Mouse (Mus musculus): ENCODE results near the gene Togaram1. TPM values are rescaled to one million over a fixed set of nuclear protein-coding genes. Genes with fewer than 3 reads are reported as not detected.

Togaram1 gene
- 25.8 and 28.2 TPM in 2 replicates for polyA plus RNA-seq (2016; fragmentation: Nextera tagmentation; extraction: Ambion mirVana)

DNA sequence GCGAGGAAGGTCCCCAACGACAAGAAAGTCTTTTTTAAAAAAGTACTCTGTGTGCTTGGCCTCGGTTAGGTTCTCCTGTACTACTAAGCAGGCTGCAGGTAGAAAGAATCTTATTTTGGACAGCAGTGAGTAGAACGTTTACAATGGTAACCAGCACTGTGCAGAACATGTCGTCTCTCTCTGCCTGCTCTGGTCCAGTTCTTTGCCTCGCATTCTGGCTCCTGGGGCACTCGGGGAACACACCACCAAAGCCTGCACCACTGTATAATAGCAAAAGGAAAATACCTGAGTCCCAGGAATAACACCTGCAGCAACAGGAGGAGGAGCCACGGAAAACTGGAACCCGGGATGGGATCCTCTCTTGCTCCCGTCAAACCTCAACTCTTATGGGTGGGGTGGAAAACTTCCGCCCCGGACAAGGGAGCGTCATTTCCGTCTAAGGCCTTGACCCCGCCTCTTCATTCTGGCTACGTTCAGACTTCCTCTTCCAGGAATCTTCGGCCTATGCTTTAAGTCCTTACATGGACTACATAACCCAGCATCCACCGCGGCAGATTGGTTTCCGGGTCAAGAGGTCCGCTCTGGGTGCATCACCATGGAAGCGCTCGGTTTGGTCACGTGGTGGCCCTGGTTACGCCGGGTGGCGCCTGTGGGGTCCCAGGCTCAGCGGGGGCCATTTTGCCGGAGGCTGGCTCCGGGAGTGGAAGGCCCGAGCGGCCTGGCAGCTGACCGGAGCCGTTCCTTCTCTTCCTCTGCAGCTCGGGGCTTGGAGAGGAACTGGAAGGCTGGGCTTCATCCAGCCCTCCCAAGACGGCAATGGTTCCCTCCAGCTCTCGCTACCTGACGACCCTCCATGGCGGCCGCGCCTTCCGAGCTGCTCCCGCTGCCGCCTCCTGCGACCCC lies at the start of gene Togaram1, which contains the start of gene Klhl28:
Gene Togaram1, plus strand, starts transcription at position 681 of the 903 bp plus-strand sequence.
Gene Klhl28, minus strand, starts transcription at position 411 of the 903 bp plus-strand sequence.
- Histone ChIP-seq H3K9me3 (replicated peaks) (no peaks in the 10 kb centered on the region), H3K27me3 (ENCODE audit: low read depth, poor library complexity, severe bottlenecking) (no peaks in the 10 kb centered on the region), H3K27ac (replicated peaks) (peak within 1 kb of the TSS; percentile 92), H3K4me1 (peaks cover 42% of the 10 kb centered on the region), H3K4me3 (peak within 1 kb of the TSS; percentile 91), H3K36me3 (0 out of 2 replicates have a peak, but pooled peaks cover 2% of the 10 kb centered on the region)
- peak; percentile 99 for DNase-seq (ENCODE audit: low spot score)
- 0% methylated on average over 45 of the region's 45 CpGs for WGBS

DNA sequence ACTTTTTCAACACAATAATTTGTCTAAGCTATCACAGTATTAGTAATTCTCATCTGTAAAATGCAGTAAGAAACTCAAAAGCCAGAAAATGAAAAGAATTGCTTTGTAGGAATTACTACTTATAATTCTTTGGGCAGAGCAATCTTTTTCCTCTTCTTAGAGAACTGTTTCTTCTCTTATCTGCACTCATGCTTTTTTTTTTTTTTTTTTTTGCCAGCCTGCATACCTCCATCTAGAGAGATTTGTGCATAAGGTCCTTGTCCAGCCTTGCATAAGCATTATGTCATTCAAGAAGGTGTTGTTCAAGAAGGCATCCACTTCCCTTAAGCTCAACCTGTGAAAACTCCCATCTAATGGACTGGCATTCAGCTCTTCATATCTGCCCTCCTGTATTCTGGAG lies 48.9 kb upstream of the Togaram1 start:
- Histone ChIP-seq H3K27ac (replicated peaks) (no peak overlapping the region), H3K27me3 (ENCODE audit: low read depth, poor library complexity, severe bottlenecking) (peaks cover 9% of the 10 kb centered on the region), H3K9me3 (replicated peaks) (no peaks in the 10 kb centered on the region), H3K4me1 (0 out of 2 replicates have a peak, but pooled peaks cover 4% of the 10 kb centered on the region), H3K36me3 (no peaks in the 10 kb centered on the region), H3K4me3 (no peak overlapping the region)
- DNase-seq (ENCODE audit: low spot score) = no peak

DNA sequence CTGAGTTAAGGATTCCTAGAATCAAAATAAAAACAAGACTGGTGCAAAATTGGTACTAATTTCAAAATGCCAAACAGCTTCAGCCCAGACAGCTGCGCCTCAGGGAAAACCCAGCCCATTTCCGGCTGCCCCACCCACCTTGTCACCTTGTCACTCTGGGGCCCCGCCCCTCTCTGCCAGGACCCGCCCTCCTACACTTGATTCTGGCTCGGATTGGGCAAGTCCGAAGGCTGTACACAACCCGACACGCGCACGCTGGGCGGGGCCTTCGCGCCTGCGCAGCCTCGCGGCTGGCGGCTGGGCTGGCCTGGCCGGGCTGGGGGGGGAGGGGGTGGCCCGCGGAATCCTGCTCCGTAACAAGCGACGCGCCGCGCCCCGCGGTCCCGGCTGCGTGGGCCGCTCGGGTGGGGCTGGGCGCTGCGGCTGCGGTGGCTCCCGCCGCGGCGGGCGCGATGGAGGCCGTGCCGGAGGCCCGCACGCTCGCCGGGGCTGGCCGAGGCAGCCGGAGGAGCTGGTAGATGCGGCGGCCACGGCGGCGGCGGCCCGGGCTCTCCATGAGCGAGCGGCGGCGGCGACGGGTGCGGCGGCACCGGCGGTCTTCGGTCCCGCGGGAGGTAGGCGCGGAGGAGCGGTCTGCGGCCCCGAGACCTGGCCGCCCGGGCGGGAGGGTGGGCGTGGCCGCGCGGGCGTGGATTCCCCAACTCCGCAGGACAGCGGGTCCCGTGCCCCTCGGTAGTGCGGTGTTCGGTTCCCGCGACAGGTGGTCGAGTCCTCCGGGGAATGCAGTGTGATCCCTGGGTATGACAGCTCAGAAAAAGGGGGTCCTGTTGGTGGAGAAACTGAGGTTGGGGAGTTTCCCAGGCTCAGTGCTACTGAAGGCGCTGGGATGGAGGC lies 47.8 kb upstream of the Togaram1 start, which contains the start of gene Gm527:
Gene Gm527, plus strand, starts transcription at position 329 of the 894 bp plus-strand sequence.
- WGBS = under 1% methylated on average over 80 of the region's 93 CpGs
- H3K27ac ChIP-seq (replicated peaks) = peak within 1 kb of the TSS; percentile 89

DNA sequence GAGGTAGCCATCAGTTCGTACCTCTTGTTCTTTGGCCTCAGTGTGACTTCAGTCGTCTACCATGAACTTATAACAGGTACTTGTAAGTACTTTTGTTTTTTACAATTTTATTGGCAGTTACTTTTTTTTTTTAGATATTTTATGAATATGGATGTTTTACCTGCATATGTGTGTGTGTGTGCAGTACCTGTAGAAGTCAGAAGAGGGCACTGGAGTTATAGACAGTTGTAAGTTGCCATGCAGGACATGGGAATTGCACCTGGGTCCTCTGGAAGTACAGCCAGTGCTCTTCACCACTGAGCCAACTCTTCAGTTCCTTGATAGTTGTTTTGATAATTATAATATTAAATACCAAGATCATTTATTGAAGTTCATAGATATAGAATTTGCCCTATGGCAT lies 28.1 kb upstream of the Togaram1 start:
- H3K9me3 ChIP-seq (replicated peaks) = no peaks in the 10 kb centered on the region
- 84% methylated on average over 2 of the region's 2 CpGs for WGBS
- no peak overlapping the region for H3K4me3 ChIP-seq
- H3K4me1 ChIP-seq = no peaks in the 10 kb centered on the region
- H3K36me3 ChIP-seq = peaks cover 11% of the 10 kb centered on the region; the same call in 1 of the 2 replicates
- no peak for DNase-seq (ENCODE audit: low spot score)
- H3K27ac ChIP-seq (replicated peaks) = no peak overlapping the region
- no peaks in the 10 kb centered on the region for H3K27me3 ChIP-seq (ENCODE audit: low read depth, poor library complexity, severe bottlenecking)

More for the DNA sequence above, 47.8 kb upstream of the Togaram1 start, which contains the start of gene Gm527:
- Histone ChIP-seq H3K4me3 (peak within 1 kb of the TSS; percentile 85), H3K9me3 (replicated peaks) (no peaks in the 10 kb centered on the region), H3K27me3 (ENCODE audit: low read depth, poor library complexity, severe bottlenecking) (peaks cover 9% of the 10 kb centered on the region), H3K36me3 (0 out of 2 replicates have a peak, but pooled peaks cover 4% of the 10 kb centered on the region), H3K4me1 (0 out of 2 replicates have a peak, but pooled peaks cover 4% of the 10 kb centered on the region)
- peak; percentile 96 for DNase-seq (ENCODE audit: low spot score)

DNA sequence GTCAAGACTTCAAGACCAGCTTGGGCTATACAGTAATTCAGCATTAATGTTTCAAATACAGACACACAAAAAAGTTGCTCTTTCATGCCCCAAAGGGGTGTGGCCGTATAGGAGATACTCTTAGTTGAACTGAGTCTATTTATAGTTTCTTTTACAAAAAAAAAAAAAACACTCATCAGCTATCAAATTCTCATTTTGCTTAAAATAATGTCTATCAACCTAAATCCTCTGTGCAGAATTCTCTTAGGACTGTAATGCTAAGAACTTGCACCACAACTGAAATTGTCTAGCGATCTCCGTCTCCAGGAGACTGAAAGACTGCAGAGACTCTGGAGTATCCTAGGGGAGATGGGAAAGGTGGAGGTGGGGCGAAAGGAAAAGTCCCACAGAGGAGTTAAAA lies 1.0 kb upstream of the Togaram1 start:
- H3K36me3 ChIP-seq = no peaks in the 10 kb centered on the region
- H3K27me3 ChIP-seq (ENCODE audit: low read depth, poor library complexity, severe bottlenecking) = no peaks in the 10 kb centered on the region
- no peak for DNase-seq (ENCODE audit: low spot score)

DNA sequence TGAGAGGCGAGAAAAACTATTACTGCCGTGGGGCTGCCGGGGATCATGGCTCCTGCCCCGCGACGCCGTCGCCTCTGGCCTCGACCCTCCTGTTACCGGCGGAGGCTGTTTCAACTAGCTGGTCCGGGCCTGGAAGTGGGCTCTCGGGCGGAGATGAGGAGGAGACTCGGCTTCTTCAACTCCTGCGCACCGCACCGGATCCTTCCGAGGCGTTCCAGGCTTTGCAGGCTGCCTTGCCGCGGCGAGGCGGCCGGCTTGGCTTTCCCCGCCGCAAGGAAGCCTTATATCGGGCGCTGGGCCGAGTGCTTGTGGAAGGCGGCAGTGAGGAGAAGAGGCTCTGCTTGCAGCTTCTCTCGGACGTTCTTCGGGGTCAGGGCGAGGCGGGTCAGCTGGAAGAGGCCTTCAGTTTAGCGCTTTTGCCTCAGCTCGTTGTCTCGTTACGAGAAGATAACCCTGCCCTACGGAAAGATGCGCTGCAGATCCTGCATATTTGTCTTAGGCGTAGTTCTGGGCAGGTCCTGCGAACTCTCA lies 562 bp downstream of the Togaram1 start:
- peak; percentile 66 for DNase-seq (ENCODE audit: low spot score)
- Histone ChIP-seq H3K4me3 (peak overlapping the region; percentile 91), H3K9me3 (replicated peaks) (no peaks in the 10 kb centered on the region), H3K4me1 (peaks cover 50% of the 10 kb centered on the region), H3K27me3 (ENCODE audit: low read depth, poor library complexity, severe bottlenecking) (no peaks in the 10 kb centered on the region), H3K36me3 (0 out of 2 replicates have a peak, but pooled peaks cover 10% of the 10 kb centered on the region), H3K27ac (replicated peaks) (peak overlapping the region; percentile 92)
- under 1% methylated on average over 44 of the region's 44 CpGs for WGBS

More for the DNA sequence above, 1.0 kb upstream of the Togaram1 start:
- peak overlapping the region; percentile 91 for H3K4me3 ChIP-seq
- peaks cover 34% of the 10 kb centered on the region for H3K4me1 ChIP-seq
- H3K9me3 ChIP-seq (replicated peaks) = no peaks in the 10 kb centered on the region
- WGBS = 27% methylated on average over 4 of the region's 4 CpGs
- H3K27ac ChIP-seq (replicated peaks) = 0 out of 2 replicates have a peak overlapping the region, but pooled peaks have one; percentile 73

DNA sequence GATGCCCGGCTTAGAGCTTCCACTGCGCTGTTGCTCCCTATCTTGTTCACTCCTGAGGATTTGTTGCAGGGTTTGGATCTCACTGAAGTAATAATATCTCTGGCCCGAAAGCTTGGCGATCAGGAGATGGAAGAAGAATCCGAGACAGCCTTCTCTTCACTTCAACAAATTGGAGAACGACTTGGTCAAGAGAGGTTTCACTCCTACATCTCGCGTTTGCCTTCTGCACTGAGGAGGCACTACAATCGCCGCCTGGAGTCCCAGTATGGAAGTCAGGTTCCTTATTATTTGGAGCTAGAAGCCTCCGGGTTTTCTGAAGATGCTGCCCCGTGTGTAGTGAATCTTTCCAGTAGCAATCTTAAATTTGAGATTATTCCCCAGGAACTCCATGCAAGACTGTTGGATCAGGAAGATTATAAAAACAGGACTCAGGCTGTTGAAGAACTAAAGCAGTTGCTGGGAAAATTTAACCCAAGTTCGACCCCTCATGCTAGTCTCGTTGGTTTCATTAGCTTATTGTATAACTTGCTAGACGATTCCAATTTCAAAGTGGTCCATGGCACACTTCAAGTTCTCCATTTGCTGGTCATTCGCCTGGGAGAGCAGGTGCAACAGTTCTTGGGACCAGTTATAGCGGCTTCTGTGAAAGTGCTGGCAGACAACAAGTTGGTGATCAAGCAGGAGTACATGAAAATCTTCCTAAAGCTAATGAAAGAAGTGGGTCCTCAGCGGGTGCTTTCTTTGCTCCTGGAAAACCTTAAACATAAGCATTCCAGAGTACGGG lies 1.2 kb downstream of the Togaram1 start:
- 6% methylated on average over 19 of the region's 19 CpGs for WGBS
- Histone ChIP-seq H3K4me3 (peak overlapping the region; percentile 91), H3K27me3 (ENCODE audit: low read depth, poor library complexity, severe bottlenecking) (no peaks in the 10 kb centered on the region), H3K36me3 (0 out of 2 replicates have a peak, but pooled peaks cover 12% of the 10 kb centered on the region), H3K9me3 (replicated peaks) (no peaks in the 10 kb centered on the region), H3K4me1 (peaks cover 54% of the 10 kb centered on the region), H3K27ac (replicated peaks) (peak overlapping the region; percentile 92)
- DNase-seq (ENCODE audit: low spot score) = peak; percentile 13

DNA sequence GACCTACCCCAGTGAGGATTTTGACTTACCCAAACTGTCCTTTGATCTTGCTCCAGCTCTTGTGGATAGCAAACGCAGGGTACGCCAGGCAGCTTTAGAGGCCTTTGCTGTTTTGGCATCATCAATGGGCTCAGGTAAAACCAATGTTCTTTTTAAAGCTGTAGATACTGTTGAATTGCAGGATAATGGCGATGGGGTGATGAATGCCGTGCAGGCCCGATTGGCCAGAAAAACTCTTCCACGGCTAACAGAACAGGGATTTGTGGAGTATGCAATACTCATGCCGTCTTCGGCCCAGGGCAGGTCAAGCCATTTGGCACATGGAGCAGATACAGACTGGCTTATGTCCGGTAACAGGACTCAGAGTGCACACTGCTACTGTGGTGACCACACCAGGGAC lies 1.9 kb downstream of the Togaram1 start:
- 3% methylated on average over 9 of the region's 9 CpGs for WGBS
- peaks cover 57% of the 10 kb centered on the region for H3K4me1 ChIP-seq
- H3K27ac ChIP-seq (replicated peaks) = peak overlapping the region; percentile 92; the same call in 1 of the 2 replicates
- H3K4me3 ChIP-seq = peak overlapping the region; percentile 91
- peak; percentile 26 for DNase-seq (ENCODE audit: low spot score)
- no peaks in the 10 kb centered on the region for H3K27me3 ChIP-seq (ENCODE audit: low read depth, poor library complexity, severe bottlenecking)
- H3K36me3 ChIP-seq = 0 out of 2 replicates have a peak, but pooled peaks cover 12% of the 10 kb centered on the region
- H3K9me3 ChIP-seq (replicated peaks) = no peaks in the 10 kb centered on the region

DNA sequence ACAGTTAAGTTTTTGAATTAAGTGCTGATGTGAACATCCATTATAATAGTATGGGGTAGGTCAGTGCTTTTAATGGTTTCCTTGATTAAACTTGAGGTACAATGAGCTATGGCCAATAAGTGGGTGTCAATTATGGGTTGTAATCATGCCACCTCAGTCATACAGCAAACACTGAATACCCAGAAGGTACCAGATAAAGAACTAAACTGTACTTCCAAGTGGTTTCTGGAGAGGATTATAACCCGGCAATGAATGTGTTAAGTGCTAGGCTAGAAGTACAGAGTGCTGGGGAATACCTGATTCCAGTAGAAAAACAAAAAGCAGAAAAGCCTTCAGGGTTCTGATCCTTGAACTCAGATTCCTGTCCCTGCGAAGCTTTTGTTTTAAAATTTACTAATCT lies 2.5 kb downstream of the Togaram1 start:
- Histone ChIP-seq H3K9me3 (replicated peaks) (no peaks in the 10 kb centered on the region), H3K27me3 (ENCODE audit: low read depth, poor library complexity, severe bottlenecking) (no peaks in the 10 kb centered on the region), H3K36me3 (0 out of 2 replicates have a peak, but pooled peaks cover 12% of the 10 kb centered on the region), H3K4me1 (peaks cover 57% of the 10 kb centered on the region), H3K4me3 (peak overlapping the region; percentile 91), H3K27ac (replicated peaks) (no peak overlapping the region)
- DNase-seq (ENCODE audit: low spot score) = no peak
- 13% methylated on average over 2 of the region's 2 CpGs for WGBS

DNA sequence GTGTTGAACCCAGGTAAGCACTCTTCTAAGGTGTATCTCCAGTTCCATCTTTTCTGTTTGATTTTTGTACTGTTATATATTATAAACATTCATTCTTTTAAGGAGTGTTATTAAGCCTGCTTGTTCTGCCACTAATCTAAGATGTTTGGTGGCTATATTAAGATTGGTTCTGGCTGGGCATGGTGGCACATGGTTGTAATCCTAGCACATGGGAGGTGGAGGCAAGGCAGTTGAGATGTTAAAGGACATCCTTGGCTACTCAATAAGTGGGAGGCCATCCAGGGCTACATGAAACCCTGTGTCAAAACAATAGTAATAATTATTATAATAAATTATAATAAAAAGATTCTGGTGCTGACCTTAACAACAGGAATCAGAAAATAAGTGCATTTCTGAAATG lies 5.8 kb downstream of the Togaram1 start:
- H3K36me3 ChIP-seq = 0 out of 2 replicates have a peak, but pooled peaks cover 12% of the 10 kb centered on the region
- no peak overlapping the region for H3K4me3 ChIP-seq
- H3K27ac ChIP-seq (replicated peaks) = no peak overlapping the region

DNA sequence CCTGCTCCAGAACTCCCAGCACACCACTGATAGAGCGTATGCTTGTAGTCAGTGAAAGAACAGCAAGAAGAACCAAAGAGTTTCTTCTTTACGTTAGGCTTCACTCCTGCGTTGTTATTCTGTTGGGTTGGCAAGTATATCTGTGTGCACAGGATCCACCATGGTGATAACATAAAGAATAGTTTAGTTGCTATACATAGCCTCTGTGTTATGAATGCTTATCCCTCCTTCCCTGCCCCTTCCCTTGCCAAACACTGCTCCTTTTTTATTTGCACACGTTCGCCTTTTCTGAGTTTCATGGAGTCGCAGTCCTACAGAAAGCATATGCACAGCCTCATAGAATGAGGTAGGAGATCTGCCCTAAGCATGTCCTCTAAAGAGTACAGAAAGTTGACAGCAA lies 6.5 kb downstream of the Togaram1 start:
- H3K4me3 ChIP-seq = no peak overlapping the region
- no peak overlapping the region for H3K27ac ChIP-seq (replicated peaks)
- 88% methylated on average over 6 of the region's 6 CpGs for WGBS
- no peak for DNase-seq (ENCODE audit: low spot score)
- peaks cover 15% of the 10 kb centered on the region for H3K36me3 ChIP-seq
- H3K27me3 ChIP-seq (ENCODE audit: low read depth, poor library complexity, severe bottlenecking) = no peaks in the 10 kb centered on the region
- H3K4me1 ChIP-seq = peaks cover 47% of the 10 kb centered on the region
- no peaks in the 10 kb centered on the region for H3K9me3 ChIP-seq (replicated peaks)

More for the DNA sequence above, 5.8 kb downstream of the Togaram1 start:
- peaks cover 50% of the 10 kb centered on the region for H3K4me1 ChIP-seq
- H3K9me3 ChIP-seq (replicated peaks) = no peaks in the 10 kb centered on the region
- DNase-seq (ENCODE audit: low spot score) = no peak
- H3K27me3 ChIP-seq (ENCODE audit: low read depth, poor library complexity, severe bottlenecking) = no peaks in the 10 kb centered on the region
